Mouse (Mus musculus) stomach, postnatal 0 days (tissue): ENCODE results near the gene Hemk1.

Experiments used
- CTCF ChIP-seq: IDR thresholded peaks from 2 replicates; pipeline ENCODE4 v1.5.1; 2016; ENCODE audit warnings: antibody characterized with exemption, low read depth, mild to moderate bottlenecking, moderate library complexity
- EP300 ChIP-seq: optimal IDR thresholded peaks from 2 replicates; pipeline ENCODE3; 2016; ENCODE audit warnings: antibody characterized with exemption

DNA sequence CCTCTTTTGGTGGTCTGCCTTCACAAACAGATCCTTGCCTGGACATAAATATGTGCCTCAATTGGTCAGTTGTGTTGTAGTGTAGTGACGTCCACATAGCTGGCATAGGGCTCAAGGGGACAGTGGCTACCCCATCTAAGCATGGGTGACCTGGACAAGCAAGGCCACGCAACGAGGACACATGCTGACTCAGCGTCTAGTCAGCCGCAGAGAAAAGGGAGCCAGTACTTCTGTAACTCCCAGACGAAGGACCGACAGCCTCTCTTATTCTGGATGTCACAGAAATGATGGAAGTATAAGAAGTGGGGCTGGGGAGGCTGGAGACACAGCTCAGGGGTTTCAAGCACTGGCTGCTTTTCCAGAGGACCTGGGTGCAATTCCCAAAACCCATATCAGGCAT, 60.5 kb downstream of the Hemk1 start:
- TF ChIP-seq CTCF (no peak), EP300 (no peak)
